Mouse (Mus musculus): ENCODE results near the gene A930004D18Rik. TPM values are rescaled to one million over a fixed set of nuclear protein-coding genes. Genes with fewer than 3 reads are reported as not detected.
A peak's percentile ranks its signal among the peaks of the same experiment; 100 is the strongest.

The A930004D18Rik gene
- polyA plus RNA-seq, 1 experiment from 2014 or later, result 13.1 TPM

DNA sequence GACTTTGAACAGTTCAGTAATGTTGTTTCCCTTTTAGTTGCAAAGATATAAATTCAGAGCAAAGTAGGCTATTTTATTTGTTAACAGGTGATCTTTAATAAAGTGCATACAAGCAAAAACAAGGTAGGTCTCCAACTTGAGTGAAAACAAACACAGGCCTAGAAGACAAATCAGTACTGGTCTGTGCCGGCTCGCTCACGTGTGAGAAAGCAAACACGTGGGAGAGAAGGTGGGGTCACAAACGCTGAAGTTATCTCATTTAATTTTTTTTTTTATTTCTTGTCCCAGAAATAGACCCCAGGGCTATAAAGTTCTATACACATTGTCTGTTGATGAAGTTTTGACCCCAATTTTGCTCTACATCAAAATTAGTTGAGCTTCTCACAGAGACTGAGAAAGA, 12.4 kb downstream of the A930004D18Rik start:
- Histone ChIP-seq H3K27ac (ENCODE audit: low read length) (no peak overlapping the region), H3K27me3 (ENCODE audit: control insufficient read depth, insufficient read depth, low read depth, low read length) (no peaks in the 10 kb centered on the region), H3K4me3 (ENCODE audit: low read length) (no peak overlapping the region), H3K9me3 (ENCODE audit: control insufficient read depth, low read length) (no peaks in the 10 kb centered on the region), H3K4me2 (ENCODE audit: low read depth, low read length) (no peak overlapping the region), H3K36me3 (ENCODE audit: control insufficient read depth, insufficient read depth, low read length) (no peaks in the 10 kb centered on the region), H3K4me1 (replicated peaks; ENCODE audit: control insufficient read depth, insufficient read depth, low read length) (peaks cover 9% of the 10 kb centered on the region; the same call in 1 of the 2 replicates), H3K9ac (ENCODE audit: low read length) (no peak overlapping the region)
- 58% methylated on average over 5 of the region's 5 CpGs for WGBS
- ATAC-seq (ENCODE audit: low read depth), result no peak

DNA sequence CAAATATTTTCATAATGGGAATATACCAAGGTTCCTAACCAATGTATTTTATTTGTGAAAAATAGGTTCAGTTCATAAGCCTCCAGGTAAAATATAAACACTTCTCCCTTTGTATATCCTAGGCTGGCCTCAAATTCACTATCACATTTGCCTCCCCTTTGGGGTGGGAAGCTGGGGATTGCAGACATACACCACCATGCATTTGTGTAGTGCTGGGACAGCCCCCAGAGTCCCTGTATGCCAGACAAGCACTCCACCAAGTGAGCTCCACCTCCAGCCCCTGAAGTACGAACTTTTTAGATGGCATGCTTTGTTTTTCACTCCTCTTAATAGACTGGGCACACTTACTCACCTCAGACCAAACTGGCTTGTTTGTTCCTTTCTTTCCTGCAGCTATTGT, 14.7 kb downstream of the A930004D18Rik start:
- Histone ChIP-seq H3K27ac (ENCODE audit: low read length) (no peak overlapping the region), H3K27me3 (ENCODE audit: control insufficient read depth, insufficient read depth, low read depth, low read length) (no peaks in the 10 kb centered on the region), H3K4me3 (ENCODE audit: low read length) (no peak overlapping the region), H3K36me3 (ENCODE audit: control insufficient read depth, insufficient read depth, low read length) (no peaks in the 10 kb centered on the region), H3K9me3 (ENCODE audit: control insufficient read depth, low read length) (no peaks in the 10 kb centered on the region), H3K4me1 (replicated peaks; ENCODE audit: control insufficient read depth, insufficient read depth, low read length) (peaks cover 9% of the 10 kb centered on the region; the same call in 1 of the 2 replicates), H3K9ac (ENCODE audit: low read length) (0 out of 2 replicates have a peak overlapping the region, but pooled peaks have one; percentile 24), H3K4me2 (ENCODE audit: low read depth, low read length) (no peak overlapping the region)
- 50% methylated on average over 1 of the region's 1 CpGs for WGBS
- ATAC-seq (ENCODE audit: low read depth), result no peak

DNA sequence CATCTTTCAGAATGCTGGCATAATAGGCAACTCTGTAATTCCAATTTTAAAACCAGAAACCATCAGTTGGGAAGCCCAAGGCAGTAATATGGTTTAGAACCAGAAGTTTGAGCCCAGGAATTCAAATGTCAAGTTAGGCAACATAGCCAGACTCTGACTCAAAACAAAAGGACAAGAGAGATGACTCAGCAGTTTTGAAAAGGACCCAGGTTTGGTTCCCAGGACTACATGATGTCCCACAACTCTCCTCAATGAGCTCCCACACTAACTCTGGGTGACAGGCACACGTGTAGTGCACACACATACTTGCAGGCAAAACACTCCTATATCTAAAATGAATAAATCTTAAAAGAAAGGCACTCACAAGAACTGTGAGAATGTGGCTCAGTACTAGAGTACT, 18.4 kb downstream of the A930004D18Rik start:
- H3K4me1 ChIP-seq (replicated peaks; ENCODE audit: control insufficient read depth, insufficient read depth, low read length), result no peaks in the 10 kb centered on the region
- H3K4me3 ChIP-seq (ENCODE audit: low read length), result no peak overlapping the region
- 63% methylated on average over 1 of the region's 1 CpGs for WGBS
- no peaks in the 10 kb centered on the region for H3K27me3 ChIP-seq (ENCODE audit: control insufficient read depth, insufficient read depth, low read depth, low read length)
- H3K27ac ChIP-seq (ENCODE audit: low read length), result no peak overlapping the region
- ATAC-seq (ENCODE audit: low read depth), result no peak
- no peak overlapping the region for H3K4me2 ChIP-seq (ENCODE audit: low read depth, low read length)
- H3K9ac ChIP-seq (ENCODE audit: low read length), result no peak overlapping the region
- H3K36me3 ChIP-seq (ENCODE audit: control insufficient read depth, insufficient read depth, low read length), result no peaks in the 10 kb centered on the region
- H3K9me3 ChIP-seq (ENCODE audit: control insufficient read depth, low read length), result no peaks in the 10 kb centered on the region

DNA sequence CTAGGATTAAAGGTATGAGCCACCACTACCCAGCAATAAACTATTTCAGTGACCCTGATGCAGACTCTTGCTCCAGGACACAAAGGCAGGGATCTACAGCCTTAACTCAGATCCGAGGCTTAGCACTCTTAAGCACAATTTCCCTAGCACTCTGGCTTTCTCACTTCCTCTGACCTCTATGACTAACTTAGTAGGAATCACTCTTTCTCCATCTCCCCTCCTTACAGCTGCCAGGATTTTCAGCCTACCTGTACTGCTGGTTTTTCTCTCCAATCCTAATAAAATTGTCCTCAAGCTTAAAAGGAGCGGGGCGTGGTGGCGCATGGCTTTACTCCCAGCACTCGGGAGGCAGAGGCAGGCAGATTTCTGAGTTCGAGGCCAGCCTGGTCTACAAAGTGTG, 20.2 kb downstream of the A930004D18Rik start:
- no peaks in the 10 kb centered on the region for H3K36me3 ChIP-seq (ENCODE audit: control insufficient read depth, insufficient read depth, low read length)
- no peak overlapping the region for H3K4me3 ChIP-seq (ENCODE audit: low read length)
- no peaks in the 10 kb centered on the region for H3K27me3 ChIP-seq (ENCODE audit: control insufficient read depth, insufficient read depth, low read depth, low read length)
- no peak overlapping the region for H3K4me2 ChIP-seq (ENCODE audit: low read depth, low read length)
- H3K9ac ChIP-seq (ENCODE audit: low read length), result no peak overlapping the region
- H3K9me3 ChIP-seq (ENCODE audit: control insufficient read depth, low read length), result no peaks in the 10 kb centered on the region
- H3K4me1 ChIP-seq (replicated peaks; ENCODE audit: control insufficient read depth, insufficient read depth, low read length), result no peaks in the 10 kb centered on the region
- no peak overlapping the region for H3K27ac ChIP-seq (ENCODE audit: low read length)
- ATAC-seq (ENCODE audit: low read depth), result no peak
- WGBS, result 92% methylated on average over 6 of the region's 6 CpGs

DNA sequence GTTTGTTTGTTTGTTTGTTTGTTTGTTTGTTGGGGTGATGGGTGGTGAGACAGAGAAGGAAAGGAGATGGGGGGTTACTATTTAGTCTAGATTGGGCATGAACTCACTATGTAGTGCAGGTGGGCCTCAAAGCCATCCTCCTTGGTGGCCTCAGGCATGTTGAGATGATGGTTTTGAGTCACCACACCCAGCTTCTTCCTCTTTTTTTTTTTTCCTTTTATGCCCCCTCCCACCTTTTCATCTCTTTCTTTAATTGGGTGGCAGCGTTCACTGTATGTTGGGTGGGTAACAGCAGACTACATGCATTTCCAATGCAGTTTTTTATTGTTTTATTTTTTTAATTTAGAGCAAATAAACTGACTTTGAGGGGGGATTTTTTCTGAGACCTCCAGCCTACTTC, 20.9 kb downstream of the A930004D18Rik start:
- no peaks in the 10 kb centered on the region for H3K36me3 ChIP-seq (ENCODE audit: control insufficient read depth, insufficient read depth, low read length)
- H3K27me3 ChIP-seq (ENCODE audit: control insufficient read depth, insufficient read depth, low read depth, low read length), result no peaks in the 10 kb centered on the region
- ATAC-seq (ENCODE audit: low read depth), result no peak
- no peaks in the 10 kb centered on the region for H3K4me1 ChIP-seq (replicated peaks; ENCODE audit: control insufficient read depth, insufficient read depth, low read length)
- no peak overlapping the region for H3K27ac ChIP-seq (ENCODE audit: low read length)
- no peak overlapping the region for H3K4me3 ChIP-seq (ENCODE audit: low read length)
- WGBS, result 90% methylated on average over 1 of the region's 1 CpGs
- H3K9ac ChIP-seq (ENCODE audit: low read length), result no peak overlapping the region
- H3K4me2 ChIP-seq (ENCODE audit: low read depth, low read length), result no peak overlapping the region
- H3K9me3 ChIP-seq (ENCODE audit: control insufficient read depth, low read length), result no peaks in the 10 kb centered on the region

DNA sequence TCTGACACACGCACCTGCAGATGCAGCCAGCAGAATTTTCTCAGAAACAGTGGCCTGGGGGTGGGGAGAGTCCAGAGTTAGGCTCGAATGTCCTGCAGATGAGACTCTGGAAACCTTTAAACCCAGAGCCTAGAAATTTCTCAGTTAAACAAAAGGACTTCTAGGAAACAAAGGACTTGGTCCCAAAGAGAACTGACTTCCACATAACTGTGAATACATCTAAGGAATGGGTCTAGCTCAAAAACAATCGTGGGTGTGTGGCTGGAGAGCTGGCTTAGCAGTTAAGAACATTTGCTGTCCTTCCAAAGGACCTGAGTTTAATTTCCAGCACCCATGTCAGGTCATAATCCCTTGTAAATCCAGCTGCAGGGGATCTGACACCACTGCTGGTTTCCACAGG, 22.0 kb downstream of the A930004D18Rik start:
- H3K36me3 ChIP-seq (ENCODE audit: control insufficient read depth, insufficient read depth, low read length), result no peaks in the 10 kb centered on the region

DNA sequence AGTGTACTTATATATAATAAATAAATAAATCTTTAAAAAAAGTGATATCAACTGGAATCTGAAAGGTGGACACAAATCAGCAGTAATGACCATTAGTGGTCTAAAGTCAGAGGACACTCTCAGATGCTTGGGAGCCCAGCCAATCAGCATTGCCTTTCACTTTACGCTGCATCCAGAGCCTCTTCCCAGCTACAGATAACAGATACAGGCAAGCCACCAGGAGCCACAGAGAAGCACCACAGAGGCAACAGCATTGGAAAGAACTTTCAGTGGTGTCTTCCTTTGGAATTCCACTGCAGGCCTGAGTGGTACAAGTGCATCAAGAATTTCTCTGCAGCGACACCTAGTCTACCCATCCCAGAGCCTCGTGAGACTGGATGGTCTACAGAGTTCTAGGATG, 24.7 kb downstream of the A930004D18Rik start:
- Histone ChIP-seq H3K4me3 (ENCODE audit: low read length) (no peak overlapping the region), H3K9ac (ENCODE audit: low read length) (no peak overlapping the region), H3K4me2 (ENCODE audit: low read depth, low read length) (no peak overlapping the region), H3K4me1 (replicated peaks; ENCODE audit: control insufficient read depth, insufficient read depth, low read length) (no peaks in the 10 kb centered on the region), H3K9me3 (ENCODE audit: control insufficient read depth, low read length) (no peaks in the 10 kb centered on the region), H3K36me3 (ENCODE audit: control insufficient read depth, insufficient read depth, low read length) (no peaks in the 10 kb centered on the region), H3K27me3 (ENCODE audit: control insufficient read depth, insufficient read depth, low read depth, low read length) (no peaks in the 10 kb centered on the region), H3K27ac (ENCODE audit: low read length) (no peak overlapping the region)
- 84% methylated on average over 3 of the region's 3 CpGs for WGBS
- ATAC-seq (ENCODE audit: low read depth), result no peak

More for the DNA sequence above, 22.0 kb downstream of the A930004D18Rik start:
- no peaks in the 10 kb centered on the region for H3K4me1 ChIP-seq (replicated peaks; ENCODE audit: control insufficient read depth, insufficient read depth, low read length)
- no peak overlapping the region for H3K4me2 ChIP-seq (ENCODE audit: low read depth, low read length)
- no peak overlapping the region for H3K9ac ChIP-seq (ENCODE audit: low read length)
- no peak overlapping the region for H3K4me3 ChIP-seq (ENCODE audit: low read length)
- 61% methylated on average over 3 of the region's 3 CpGs for WGBS
- no peak overlapping the region for H3K27ac ChIP-seq (ENCODE audit: low read length)
- ATAC-seq (ENCODE audit: low read depth), result no peak
- H3K9me3 ChIP-seq (ENCODE audit: control insufficient read depth, low read length), result no peaks in the 10 kb centered on the region
- no peaks in the 10 kb centered on the region for H3K27me3 ChIP-seq (ENCODE audit: control insufficient read depth, insufficient read depth, low read depth, low read length)

DNA sequence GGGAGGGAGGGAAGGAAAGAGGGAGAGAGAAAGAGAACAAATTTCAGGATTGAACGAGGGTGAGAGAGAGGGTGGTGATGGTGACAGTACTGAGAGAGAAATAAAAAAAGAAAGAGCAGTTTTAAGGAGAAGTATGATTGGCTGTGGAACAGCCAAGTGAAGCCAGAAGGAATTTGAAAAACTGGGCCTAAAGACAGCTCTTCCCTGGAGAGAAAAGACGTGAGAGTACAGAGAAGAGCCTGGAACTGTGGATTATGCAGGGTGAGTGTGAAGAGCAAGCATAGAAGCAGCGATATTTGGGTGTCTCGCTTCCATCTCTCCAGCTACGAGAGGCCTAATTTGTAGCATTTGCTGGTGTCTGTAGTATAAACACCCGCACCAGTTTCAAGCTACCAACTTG, 26.3 kb downstream of the A930004D18Rik start:
- no peak for ATAC-seq (ENCODE audit: low read depth)
- Histone ChIP-seq H3K4me1 (replicated peaks; ENCODE audit: control insufficient read depth, insufficient read depth, low read length) (no peaks in the 10 kb centered on the region), H3K9ac (ENCODE audit: low read length) (no peak overlapping the region), H3K4me2 (ENCODE audit: low read depth, low read length) (no peak overlapping the region), H3K27ac (ENCODE audit: low read length) (no peak overlapping the region), H3K27me3 (ENCODE audit: control insufficient read depth, insufficient read depth, low read depth, low read length) (no peaks in the 10 kb centered on the region), H3K9me3 (ENCODE audit: control insufficient read depth, low read length) (no peaks in the 10 kb centered on the region), H3K36me3 (ENCODE audit: control insufficient read depth, insufficient read depth, low read length) (no peaks in the 10 kb centered on the region), H3K4me3 (ENCODE audit: low read length) (no peak overlapping the region)
- 75% methylated on average over 6 of the region's 6 CpGs for WGBS

DNA sequence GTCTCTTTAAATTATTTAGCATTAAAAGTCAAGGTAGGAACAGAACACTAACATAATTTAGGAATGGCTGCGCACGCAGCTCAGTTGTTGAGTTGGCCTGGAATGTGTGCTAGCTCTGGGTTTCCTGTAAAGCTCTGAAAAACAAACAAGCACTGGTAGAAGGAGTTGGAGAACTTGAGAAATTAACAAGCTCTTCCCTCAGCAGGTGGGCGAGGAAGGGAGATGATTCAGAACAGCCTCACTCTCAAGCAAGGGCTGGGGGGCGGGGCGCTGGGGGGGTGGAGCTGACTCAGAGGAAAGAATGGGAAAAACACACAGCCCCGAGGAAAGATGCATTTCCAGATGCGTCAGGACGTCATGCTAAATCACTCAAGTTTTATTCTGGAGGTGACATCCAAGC, 32.4 kb downstream of the A930004D18Rik start:
- no peaks in the 10 kb centered on the region for H3K4me1 ChIP-seq (replicated peaks; ENCODE audit: control insufficient read depth, insufficient read depth, low read length)
- H3K36me3 ChIP-seq (ENCODE audit: control insufficient read depth, insufficient read depth, low read length), result no peaks in the 10 kb centered on the region
- WGBS, result 33% methylated on average over 8 of the region's 8 CpGs
- H3K4me3 ChIP-seq (ENCODE audit: low read length), result no peak overlapping the region
- no peak overlapping the region for H3K4me2 ChIP-seq (ENCODE audit: low read depth, low read length)
- no peak overlapping the region for H3K9ac ChIP-seq (ENCODE audit: low read length)
- no peaks in the 10 kb centered on the region for H3K27me3 ChIP-seq (ENCODE audit: control insufficient read depth, insufficient read depth, low read depth, low read length)
- no peak for ATAC-seq (ENCODE audit: low read depth)
- no peaks in the 10 kb centered on the region for H3K9me3 ChIP-seq (ENCODE audit: control insufficient read depth, low read length)
- no peak overlapping the region for H3K27ac ChIP-seq (ENCODE audit: low read length)

DNA sequence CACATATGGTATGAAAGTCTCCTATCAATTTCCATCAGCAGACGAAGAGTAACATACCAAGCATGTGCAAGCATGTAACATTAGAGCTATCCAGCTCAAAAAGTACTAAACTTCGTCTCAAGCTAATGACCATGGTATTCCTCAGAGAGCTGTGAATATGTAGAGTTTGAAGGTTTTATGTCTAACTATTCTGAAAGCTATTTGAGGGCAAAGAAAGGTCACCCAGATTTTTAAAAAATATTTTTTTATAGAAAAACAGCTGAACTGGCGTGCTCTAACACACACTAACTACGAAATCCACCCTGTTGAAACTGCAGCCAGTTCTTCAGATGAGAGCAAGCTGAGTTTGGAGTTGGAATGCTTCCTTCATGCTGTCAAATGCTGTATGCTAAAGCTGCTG, 33.3 kb downstream of the A930004D18Rik start:
- H3K4me3 ChIP-seq (ENCODE audit: low read length), result no peak overlapping the region
- no peaks in the 10 kb centered on the region for H3K36me3 ChIP-seq (ENCODE audit: control insufficient read depth, insufficient read depth, low read length)
- no peak overlapping the region for H3K27ac ChIP-seq (ENCODE audit: low read length)
- WGBS, result 71% methylated on average over 4 of the region's 4 CpGs
- H3K4me2 ChIP-seq (ENCODE audit: low read depth, low read length), result no peak overlapping the region
- H3K27me3 ChIP-seq (ENCODE audit: control insufficient read depth, insufficient read depth, low read depth, low read length), result no peaks in the 10 kb centered on the region
- no peak for ATAC-seq (ENCODE audit: low read depth)
- H3K9ac ChIP-seq (ENCODE audit: low read length), result no peak overlapping the region
- no peaks in the 10 kb centered on the region for H3K9me3 ChIP-seq (ENCODE audit: control insufficient read depth, low read length)
- no peaks in the 10 kb centered on the region for H3K4me1 ChIP-seq (replicated peaks; ENCODE audit: control insufficient read depth, insufficient read depth, low read length)
